Mouse (Mus musculus): ENCODE results near the gene Dnajc28. TPM values are rescaled to one million over a fixed set of nuclear protein-coding genes. Genes with fewer than 3 reads are reported as not detected.
"Not testable (repeated sequence)": the region's sequence is repeated elsewhere in the genome, so short reads cannot be mapped to it uniquely, and the experiment has no call there.

The Dnajc28 gene
- polyA plus RNA-seq, 1 experiment from 2014 or later: 2.1 TPM

DNA sequence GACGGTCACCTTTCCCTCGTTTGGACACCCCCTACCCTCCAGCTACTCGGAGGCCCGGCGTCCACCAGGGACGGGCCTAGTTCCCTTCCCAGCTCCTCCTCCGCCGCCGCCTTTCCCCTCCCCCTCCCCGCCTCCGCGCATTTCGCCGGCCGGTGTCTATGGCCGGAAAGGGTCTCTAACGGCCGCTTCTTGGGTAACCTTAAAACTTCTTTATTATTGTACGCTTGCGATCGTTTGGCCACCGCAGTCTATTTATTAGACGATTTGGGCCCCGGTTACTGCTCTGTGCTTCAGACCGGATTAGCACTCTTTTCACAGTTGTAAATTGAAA is 29.4 kb upstream of the Dnajc28 start:
- H3K4me1 ChIP-seq (replicated peaks): peaks cover 49% of the 10 kb centered on the region
- peak overlapping the region; percentile 83 for H3K4me3 ChIP-seq (replicated peaks)
- peak overlapping the region; percentile 88 for H3K9ac ChIP-seq
- H3K9me3 ChIP-seq (replicated peaks): no peaks in the 10 kb centered on the region
- peaks cover 22% of the 10 kb centered on the region for H3K36me3 ChIP-seq (replicated peaks)
- ATAC-seq (ENCODE audit: insufficient read depth): peak; percentile 70
- H3K27ac ChIP-seq (replicated peaks): peak overlapping the region; percentile 100
- H3K4me2 ChIP-seq: peak overlapping the region; percentile 100
- under 1% methylated on average over 25 of the region's 25 CpGs for WGBS (ENCODE audit: insufficient replicate concordance)
- no peaks in the 10 kb centered on the region for H3K27me3 ChIP-seq

DNA sequence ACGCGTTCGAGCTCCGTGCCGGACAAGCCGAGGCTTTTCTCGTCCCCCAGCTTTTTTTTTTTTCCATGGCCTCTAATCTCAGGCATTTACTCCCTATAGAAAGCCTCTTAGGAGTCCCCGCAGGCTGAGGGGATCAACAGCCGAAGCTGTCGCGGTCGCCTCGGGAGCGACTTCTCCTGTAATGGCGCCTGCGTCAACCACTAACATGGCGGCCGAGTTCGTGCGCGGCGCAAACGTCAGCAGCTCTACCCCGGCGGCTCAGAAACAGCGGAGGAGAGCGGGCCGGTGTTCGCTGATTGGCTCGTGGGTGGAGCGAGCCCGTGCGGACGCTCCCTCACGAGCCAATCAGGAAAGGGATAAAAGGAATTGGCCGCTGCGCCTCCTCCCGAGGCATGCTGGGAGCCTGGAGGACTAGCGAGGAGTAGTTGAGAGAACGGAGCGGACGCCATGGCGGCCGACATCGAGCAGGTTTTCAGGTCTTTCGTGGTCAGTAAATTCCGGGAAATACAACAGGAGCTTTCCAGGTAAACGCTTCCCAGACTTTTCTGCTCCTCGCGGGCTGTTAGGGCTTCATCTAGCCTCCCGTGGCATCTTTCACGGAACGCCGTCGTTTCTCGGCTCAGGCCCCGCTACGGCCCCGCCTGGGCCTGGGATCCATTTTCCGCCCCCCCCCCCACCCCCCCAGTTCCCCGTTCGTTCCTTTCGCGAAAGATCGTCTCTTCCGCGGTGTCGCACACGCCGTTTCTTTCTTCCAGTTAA is 28.8 kb upstream of the Dnajc28 start, which contains the start of gene Son:
Gene Son, plus strand, starts transcription at position 46 of the 759 bp plus-strand sequence.
- peaks cover 27% of the 10 kb centered on the region for H3K36me3 ChIP-seq (replicated peaks)
- peak within 1 kb of the TSS; percentile 83 for H3K4me3 ChIP-seq (replicated peaks)
- H3K27me3 ChIP-seq: no peaks in the 10 kb centered on the region
- H3K4me2 ChIP-seq: peak within 1 kb of the TSS; percentile 100
- peaks cover 51% of the 10 kb centered on the region for H3K4me1 ChIP-seq (replicated peaks)
- H3K27ac ChIP-seq (replicated peaks): peak within 1 kb of the TSS; percentile 100
- H3K9ac ChIP-seq: peak within 1 kb of the TSS; percentile 88
- H3K9me3 ChIP-seq (replicated peaks): no peaks in the 10 kb centered on the region
- peak; percentile 89 for ATAC-seq (ENCODE audit: insufficient read depth)
- under 1% methylated on average over 70 of the region's 70 CpGs for WGBS (ENCODE audit: insufficient replicate concordance)

DNA sequence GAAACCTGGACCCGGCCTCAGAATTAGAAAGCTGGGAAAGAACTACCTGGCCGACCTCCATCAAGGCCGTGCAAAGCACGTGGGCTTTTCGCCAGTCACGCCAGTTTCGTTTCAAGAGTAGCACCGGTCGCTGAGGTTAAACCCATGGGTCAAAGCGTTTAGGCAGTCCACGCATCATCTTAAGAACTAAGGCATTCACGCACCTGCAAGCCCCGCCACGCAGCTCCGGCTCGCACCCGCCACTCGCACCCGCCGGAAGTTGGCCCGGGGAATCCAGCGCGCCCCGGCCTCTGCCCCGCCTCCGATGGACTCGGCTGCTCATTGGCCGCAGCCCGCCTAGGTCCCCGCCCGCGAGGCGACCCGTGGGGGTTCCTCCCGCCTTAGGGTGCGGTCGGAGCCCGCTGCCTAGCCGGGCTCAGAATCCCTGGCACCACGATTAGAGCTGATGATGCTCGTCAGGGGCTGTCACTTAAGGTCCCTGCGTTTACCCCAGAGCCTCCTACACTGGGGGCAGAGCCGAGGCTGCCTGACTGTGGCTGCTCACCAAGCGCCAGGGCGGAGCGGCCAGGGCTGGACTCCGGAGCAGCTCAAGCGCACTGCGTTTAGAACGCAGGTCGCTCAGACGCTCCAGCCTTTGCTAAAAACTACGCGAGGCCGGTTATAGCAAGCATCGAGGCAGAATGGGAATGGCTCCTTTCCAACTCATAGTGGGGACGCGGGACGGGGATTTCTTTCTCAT is 28.0 kb upstream of the Dnajc28 start, which contains the start of gene Gart:
Gene Gart, minus strand, starts transcription at position 272 of the 739 bp plus-strand sequence.
- Histone ChIP-seq H3K4me3 (replicated peaks) (peak within 1 kb of the TSS; percentile 83), H3K36me3 (replicated peaks) (peaks cover 27% of the 10 kb centered on the region), H3K4me1 (replicated peaks) (peaks cover 44% of the 10 kb centered on the region), H3K9ac (peak within 1 kb of the TSS; percentile 88), H3K27me3 (no peaks in the 10 kb centered on the region), H3K4me2 (peak within 1 kb of the TSS; percentile 100), H3K27ac (replicated peaks) (peak within 1 kb of the TSS; percentile 100), H3K9me3 (replicated peaks) (no peaks in the 10 kb centered on the region)
- ATAC-seq (ENCODE audit: insufficient read depth): peak; percentile 82
- WGBS (ENCODE audit: insufficient replicate concordance): under 1% methylated on average over 59 of the region's 59 CpGs

DNA sequence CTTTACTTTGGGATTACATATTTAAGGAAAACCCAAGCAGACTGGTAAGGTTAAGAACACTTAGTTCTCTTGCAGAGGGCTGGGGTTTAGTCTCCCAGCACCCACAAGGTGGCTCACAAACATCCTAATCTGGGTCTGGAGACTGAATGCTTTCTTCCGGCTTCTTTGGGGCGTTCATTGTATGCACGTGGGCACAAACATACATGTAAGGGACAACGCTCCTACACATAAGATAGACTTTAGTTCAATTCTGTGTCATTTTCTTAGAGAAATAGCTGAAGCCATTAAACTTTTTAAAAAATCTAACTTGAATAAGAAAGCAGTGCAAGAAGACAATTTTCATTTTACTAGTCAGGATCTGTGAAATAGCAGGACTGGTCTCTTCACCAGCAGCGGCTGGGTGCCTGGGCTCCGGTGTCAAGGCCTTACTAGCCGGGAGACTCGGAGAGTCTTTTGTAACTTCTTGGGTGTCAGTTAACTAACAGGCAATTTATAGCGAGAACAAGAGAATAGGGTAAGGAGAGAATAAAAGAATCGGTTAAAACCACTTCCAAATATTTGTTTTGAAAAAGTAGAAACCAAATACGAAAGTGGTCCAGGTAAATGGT is 27.3 kb upstream of the Dnajc28 start:
- Histone ChIP-seq H3K27ac (replicated peaks) (peak overlapping the region; percentile 100), H3K36me3 (replicated peaks) (peaks cover 28% of the 10 kb centered on the region), H3K4me1 (replicated peaks) (peaks cover 43% of the 10 kb centered on the region), H3K9ac (peak overlapping the region; percentile 87), H3K4me2 (peak overlapping the region; percentile 100), H3K4me3 (replicated peaks) (peak overlapping the region; percentile 83), H3K27me3 (no peaks in the 10 kb centered on the region), H3K9me3 (replicated peaks) (no peaks in the 10 kb centered on the region)
- under 1% methylated on average over 11 of the region's 11 CpGs for WGBS (ENCODE audit: insufficient replicate concordance)
- no peak for ATAC-seq (ENCODE audit: insufficient read depth)

DNA sequence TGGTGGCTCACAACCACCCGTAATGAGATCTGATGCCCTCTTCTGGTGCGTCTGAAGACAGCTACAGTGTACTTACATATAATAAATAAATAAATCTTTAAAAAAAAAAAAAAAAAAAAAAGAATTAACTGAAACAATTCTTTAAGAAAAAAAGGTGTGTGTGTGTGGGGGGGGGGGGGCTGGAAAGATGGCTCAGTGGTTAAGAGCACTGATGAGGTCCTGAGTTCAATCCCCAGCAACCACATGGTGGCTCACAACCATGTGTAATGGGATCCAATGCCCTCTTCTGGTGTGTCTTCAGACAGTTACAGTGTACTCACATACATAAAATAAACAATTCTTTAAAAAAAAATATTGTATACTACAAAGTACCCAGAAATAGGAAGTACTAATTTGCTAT is 26.6 kb upstream of the Dnajc28 start:
- not testable (repeated sequence) for H3K9me3 ChIP-seq (replicated peaks); ATAC-seq (ENCODE audit: insufficient read depth); H3K9ac ChIP-seq; H3K27ac ChIP-seq (replicated peaks); H3K27me3 ChIP-seq
- Histone ChIP-seq H3K4me2 (peak overlapping the region; percentile 100), H3K36me3 (replicated peaks) (peaks cover 32% of the 10 kb centered on the region), H3K4me1 (replicated peaks) (peaks cover 40% of the 10 kb centered on the region), H3K4me3 (replicated peaks) (peak overlapping the region; percentile 27; the same call in 1 of the 2 replicates)
- WGBS (ENCODE audit: insufficient replicate concordance): 0% methylated on average over 1 of the region's 2 CpGs

DNA sequence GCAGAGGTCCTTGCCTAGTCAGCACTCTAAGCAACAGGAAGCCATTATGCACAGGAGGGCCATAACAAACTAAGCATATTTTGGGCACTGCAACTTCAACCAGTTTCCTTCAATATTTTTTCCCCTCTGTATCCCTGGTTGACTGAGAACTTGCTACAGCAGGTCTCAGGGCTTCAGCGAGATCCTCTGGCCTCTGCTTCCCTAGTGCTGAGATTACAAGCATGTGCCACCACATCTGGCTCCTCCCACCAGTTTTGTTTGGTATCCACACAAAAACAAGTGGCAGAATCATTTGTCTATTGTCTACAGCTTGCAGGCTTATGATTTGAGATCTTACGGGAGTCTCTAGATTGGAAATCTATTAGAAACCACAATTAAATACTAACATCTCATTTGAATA is 26.1 kb upstream of the Dnajc28 start:
- no peak for ATAC-seq (ENCODE audit: insufficient read depth)
- Histone ChIP-seq H3K9ac (no peak overlapping the region), H3K4me3 (replicated peaks) (no peak overlapping the region), H3K4me1 (replicated peaks) (peaks cover 37% of the 10 kb centered on the region), H3K27me3 (no peaks in the 10 kb centered on the region), H3K36me3 (replicated peaks) (peaks cover 37% of the 10 kb centered on the region), H3K27ac (replicated peaks) (no peak overlapping the region), H3K9me3 (replicated peaks) (no peaks in the 10 kb centered on the region), H3K4me2 (peak overlapping the region; percentile 23; the same call in 1 of the 2 replicates)
- WGBS (ENCODE audit: insufficient replicate concordance): 42% methylated on average over 2 of the region's 2 CpGs

DNA sequence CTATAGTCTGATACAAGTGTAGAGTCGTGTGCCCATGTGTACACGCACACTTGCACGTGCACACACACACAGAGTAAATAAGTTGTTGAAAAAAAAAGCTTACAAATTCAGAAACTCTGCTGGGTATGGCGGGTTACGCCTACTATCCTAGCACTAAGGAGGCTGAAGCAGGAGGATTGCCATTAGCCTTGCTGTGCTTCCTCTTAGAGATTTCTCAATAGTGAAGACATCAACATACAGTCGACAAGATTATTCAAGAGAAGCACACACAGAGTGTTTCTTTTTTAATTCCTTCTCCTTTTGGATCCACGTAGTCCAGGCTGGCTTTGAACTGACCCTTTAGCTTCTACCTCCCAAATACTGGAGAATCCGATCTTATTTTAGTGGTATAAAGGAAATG is 21.3 kb upstream of the Dnajc28 start:
- Histone ChIP-seq H3K4me2 (no peak overlapping the region), H3K9ac (no peak overlapping the region), H3K36me3 (replicated peaks) (peaks cover 82% of the 10 kb centered on the region), H3K27me3 (no peaks in the 10 kb centered on the region), H3K4me3 (replicated peaks) (no peak overlapping the region), H3K4me1 (replicated peaks) (peaks cover 22% of the 10 kb centered on the region), H3K27ac (replicated peaks) (no peak overlapping the region), H3K9me3 (replicated peaks) (no peaks in the 10 kb centered on the region)
- no peak for ATAC-seq (ENCODE audit: insufficient read depth)
- 82% methylated on average over 8 of the region's 8 CpGs for WGBS (ENCODE audit: insufficient replicate concordance)

DNA sequence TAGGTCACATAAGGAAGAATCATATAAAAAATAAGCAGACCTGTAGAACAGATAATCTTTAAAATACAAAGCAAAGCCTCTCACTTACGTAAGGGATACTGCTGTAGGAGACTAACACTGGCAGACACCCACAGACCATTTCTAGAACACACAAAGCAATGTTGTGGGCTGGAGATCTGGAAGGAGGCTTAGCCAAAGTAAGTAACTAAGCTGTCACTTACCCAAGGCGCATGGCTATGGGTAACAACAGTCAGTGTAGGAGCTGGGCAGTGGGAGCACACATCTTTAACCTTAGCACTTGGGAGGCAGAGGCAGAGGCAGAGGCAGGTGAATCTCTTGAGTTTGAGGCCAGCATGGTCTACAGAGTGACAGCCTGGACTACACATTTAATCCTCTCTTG is 20.8 kb upstream of the Dnajc28 start:
- peaks cover 17% of the 10 kb centered on the region for H3K4me1 ChIP-seq (replicated peaks)
- H3K36me3 ChIP-seq (replicated peaks): peaks cover 86% of the 10 kb centered on the region
- H3K9me3 ChIP-seq (replicated peaks): no peaks in the 10 kb centered on the region
- WGBS (ENCODE audit: insufficient replicate concordance): 86% methylated on average over 2 of the region's 2 CpGs
- no peak overlapping the region for H3K4me3 ChIP-seq (replicated peaks)
- no peak overlapping the region for H3K9ac ChIP-seq
- H3K27ac ChIP-seq (replicated peaks): no peak overlapping the region
- no peak for ATAC-seq (ENCODE audit: insufficient read depth)
- no peak overlapping the region for H3K4me2 ChIP-seq
- H3K27me3 ChIP-seq: no peaks in the 10 kb centered on the region

DNA sequence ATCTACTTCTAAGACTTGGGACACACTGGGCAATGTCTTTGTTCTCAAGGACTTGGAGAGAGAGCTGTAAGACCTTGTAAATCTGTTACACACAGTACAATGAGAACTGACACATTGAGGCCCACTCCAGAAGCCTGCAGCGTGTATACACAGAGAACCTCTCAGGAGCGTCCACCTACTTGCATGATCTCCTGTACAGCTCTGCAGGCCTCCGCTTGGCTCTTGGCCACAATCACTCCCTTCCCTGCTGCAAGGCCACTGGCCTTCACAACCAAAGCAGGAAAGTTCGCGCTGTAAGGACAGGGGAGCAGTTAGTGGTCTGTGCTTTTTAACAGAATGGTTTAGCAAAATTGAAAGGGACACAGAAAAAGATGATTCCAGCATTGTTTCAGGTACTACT is 20.3 kb upstream of the Dnajc28 start:
- 82% methylated on average over 5 of the region's 5 CpGs for WGBS (ENCODE audit: insufficient replicate concordance)
- Histone ChIP-seq H3K9ac (no peak overlapping the region), H3K4me1 (replicated peaks) (peaks cover 12% of the 10 kb centered on the region; the same call in 1 of the 2 replicates), H3K9me3 (replicated peaks) (no peaks in the 10 kb centered on the region), H3K4me2 (no peak overlapping the region), H3K36me3 (replicated peaks) (peaks cover 90% of the 10 kb centered on the region), H3K27ac (replicated peaks) (no peak overlapping the region), H3K27me3 (no peaks in the 10 kb centered on the region), H3K4me3 (replicated peaks) (no peak overlapping the region)
- ATAC-seq (ENCODE audit: insufficient read depth): no peak

DNA sequence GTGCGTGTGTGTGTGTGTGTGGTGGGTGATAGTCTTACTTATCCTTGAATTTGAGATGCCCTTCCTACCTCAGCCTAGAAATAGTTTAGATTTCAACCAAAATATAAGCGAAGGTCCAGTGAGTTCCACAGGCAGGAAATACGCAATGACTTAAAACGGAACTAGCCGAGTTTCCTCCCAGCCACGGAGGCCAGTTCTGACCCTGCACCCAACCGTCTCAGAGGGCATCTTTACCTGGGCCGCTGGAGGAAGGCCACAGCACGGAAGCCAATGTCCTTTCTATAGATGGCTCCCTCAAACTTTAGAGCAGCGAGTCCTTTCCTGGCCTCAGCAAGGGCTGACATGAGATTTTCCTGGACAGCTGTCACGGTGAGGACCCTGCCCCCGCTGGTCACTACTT is 14.8 kb upstream of the Dnajc28 start:
- Histone ChIP-seq H3K4me2 (no peak overlapping the region), H3K4me3 (replicated peaks) (no peak overlapping the region), H3K9ac (no peak overlapping the region), H3K9me3 (replicated peaks) (no peaks in the 10 kb centered on the region), H3K36me3 (replicated peaks) (peaks cover 94% of the 10 kb centered on the region), H3K27me3 (no peaks in the 10 kb centered on the region), H3K4me1 (replicated peaks) (no peaks in the 10 kb centered on the region; the same call in 1 of the 2 replicates), H3K27ac (replicated peaks) (no peak overlapping the region)
- no peak for ATAC-seq (ENCODE audit: insufficient read depth)
- WGBS (ENCODE audit: insufficient replicate concordance): 79% methylated on average over 12 of the region's 12 CpGs

DNA sequence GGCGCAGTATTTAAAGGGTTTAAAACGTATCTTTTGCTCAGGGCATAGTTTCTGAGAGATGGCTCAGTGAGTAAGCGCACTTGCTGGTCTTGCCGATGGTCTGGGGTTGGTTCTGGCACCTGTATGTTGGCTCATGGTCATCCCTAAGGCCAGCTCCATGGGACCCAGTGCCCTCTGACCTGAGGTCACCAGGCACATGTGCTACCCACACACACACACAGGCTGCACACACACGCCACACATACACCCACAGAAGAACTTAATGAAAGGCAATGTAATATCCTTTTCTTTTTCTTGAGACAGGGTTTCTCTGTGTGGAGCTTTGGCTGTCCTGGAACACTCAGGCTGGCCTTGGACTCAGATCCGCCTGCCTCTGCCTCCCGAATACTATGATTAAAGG is 14.1 kb upstream of the Dnajc28 start:
- Histone ChIP-seq H3K9me3 (replicated peaks) (no peaks in the 10 kb centered on the region), H3K4me3 (replicated peaks) (no peak overlapping the region), H3K27ac (replicated peaks) (no peak overlapping the region), H3K4me1 (replicated peaks) (no peaks in the 10 kb centered on the region; the same call in 1 of the 2 replicates), H3K27me3 (no peaks in the 10 kb centered on the region), H3K36me3 (replicated peaks) (peaks cover 94% of the 10 kb centered on the region), H3K4me2 (no peak overlapping the region), H3K9ac (no peak overlapping the region)
- 87% methylated on average over 7 of the region's 7 CpGs for WGBS (ENCODE audit: insufficient replicate concordance)
- ATAC-seq (ENCODE audit: insufficient read depth): no peak

Data from liver, embryonic 15.5 days (tissue).